Comparison of ENCODE assay signal across 9 mouse cellular contexts in genomic region chr10:57796057-57796456, GRCm38 (mm10). TPM values are rescaled to one million over a fixed set of nuclear protein-coding genes. Genes with fewer than 3 reads are reported as not detected.
DNase-seq lines count a peak whose midpoint lies in the region; ATAC-seq and TF ChIP-seq lines count a peak whose summit lies in the region.
"Had no signal": no experiment of that assay in that cellular context is flagged by ENCODE, and none has a peak within 500 bp of the region (broad histone marks: within the 10 kb centered on the region; RNA-seq: fewer than 3 reads in every experiment).

No protein-coding gene starts in this region.

- H3K4me3 ChIP-seq in G1E (ENCODE audit: low read depth, low read length), result no peak overlapping the region
- peak overlapping the region; percentile 84 for H3K4me3 ChIP-seq in erythroblast, embryonic 14.5 days (replicated peaks)
- H3K4me3 ChIP-seq in hindbrain, embryonic 13.5 days, result 0 out of 2 replicates have a peak overlapping the region, but pooled peaks have one; percentile 59
- H3K4me3 ChIP-seq in limb, embryonic 14.5 days (replicated peaks; ENCODE audit: low read length), result no peak overlapping the region
- no peak overlapping the region for H3K4me3 ChIP-seq in midbrain, embryonic 14.5 days (replicated peaks; ENCODE audit: low read depth, low read length)

- no peaks in the 10 kb centered on the region for H3K9me3 ChIP-seq in G1E (replicated peaks)
- no peaks in the 10 kb centered on the region for H3K9me3 ChIP-seq in erythroblast, embryonic 14.5 days (ENCODE audit: control insufficient read depth, low read length)
- H3K9me3 ChIP-seq in hindbrain, embryonic 13.5 days, result 0 out of 2 replicates have a peak, but pooled peaks cover 16% of the 10 kb centered on the region
- 0 out of 2 replicates have a peak, but pooled peaks cover 4% of the 10 kb centered on the region for H3K9me3 ChIP-seq in limb, embryonic 14.5 days (ENCODE audit: control insufficient read depth, low read length)
- H3K9me3 ChIP-seq in midbrain, embryonic 14.5 days (ENCODE audit: control insufficient read depth, low read length), result peaks cover 5% of the 10 kb centered on the region

- peaks cover 7% of the 10 kb centered on the region; the same call in 1 of the 2 replicates for H3K4me1 ChIP-seq in G1E (ENCODE audit: insufficient read depth, low read depth, low read length)
- peaks cover 25% of the 10 kb centered on the region for H3K4me1 ChIP-seq in erythroblast, embryonic 14.5 days (ENCODE audit: control insufficient read depth)
- peaks cover 17% of the 10 kb centered on the region for H3K4me1 ChIP-seq in hindbrain, embryonic 13.5 days (replicated peaks)
- H3K4me1 ChIP-seq in limb, embryonic 14.5 days (ENCODE audit: control insufficient read depth, insufficient read depth, low read length), result no peaks in the 10 kb centered on the region
- H3K4me1 ChIP-seq in midbrain, embryonic 14.5 days (ENCODE audit: control insufficient read depth, insufficient read depth, low read length), result 0 out of 2 replicates have a peak, but pooled peaks cover 11% of the 10 kb centered on the region

- DNase-seq in B cell, adult 2 months, result peak; percentile 60
- DNase-seq in G1E (ENCODE audit: low spot score), result no peak
- DNase-seq in limb, embryonic 14.5 days (ENCODE audit: low spot score), result peak; percentile 29
- DNase-seq in midbrain, embryonic 14.5 days, result peak; percentile 67
- peak; percentile 24 to 30 for DNase-seq in thymus, postnatal 36 days
- DNase-seq in adrenal gland, postnatal 14 days, result no peak

- no peaks in the 10 kb centered on the region for H3K36me3 ChIP-seq in G1E (replicated peaks)
- no peaks in the 10 kb centered on the region for H3K36me3 ChIP-seq in erythroblast, embryonic 14.5 days (ENCODE audit: control insufficient read depth)
- peaks cover 10% of the 10 kb centered on the region for H3K36me3 ChIP-seq in hindbrain, embryonic 13.5 days
- no peaks in the 10 kb centered on the region for H3K36me3 ChIP-seq in limb, embryonic 14.5 days (ENCODE audit: control insufficient read depth, insufficient read depth, low read length)
- no peaks in the 10 kb centered on the region for H3K36me3 ChIP-seq in midbrain, embryonic 14.5 days (ENCODE audit: control insufficient read depth, insufficient read depth, low read length)

- H3K9ac ChIP-seq in hindbrain, embryonic 13.5 days, result no peak overlapping the region
- no peak overlapping the region for H3K9ac ChIP-seq in limb, embryonic 14.5 days (ENCODE audit: low read depth, low read length, severe bottlenecking)
- no peak overlapping the region for H3K9ac ChIP-seq in midbrain, embryonic 14.5 days (replicated peaks; ENCODE audit: low read length)

- ATAC-seq in G1E (ENCODE audit: extremely low read depth, insufficient number of reproducible peaks, low FRiP score, poor library complexity, severe bottlenecking), result peak; percentile 40; the same call in 1 of the 2 replicates
- ATAC-seq in hindbrain, embryonic 13.5 days (ENCODE audit: low FRiP score), result 0 out of 2 replicates have a peak, but pooled peaks have one; percentile 24
- no peak for ATAC-seq in limb, embryonic 14.5 days (ENCODE audit: low FRiP score, low read depth)
- peak; percentile 39 for ATAC-seq in midbrain, embryonic 14.5 days (ENCODE audit: low FRiP score, low TSS enrichment)

- no peak overlapping the region for H3K27ac ChIP-seq in hindbrain, embryonic 13.5 days
- no peak overlapping the region for H3K27ac ChIP-seq in limb, embryonic 14.5 days (replicated peaks; ENCODE audit: low read depth, low read length)
- no peak overlapping the region for H3K27ac ChIP-seq in midbrain, embryonic 14.5 days (replicated peaks; ENCODE audit: low read depth, low read length)

- 59% methylated on average over 4 of the region's 4 CpGs for WGBS in hindbrain, embryonic 13.5 days
- WGBS in limb, embryonic 14.5 days, result 36% methylated on average over 4 of the region's 4 CpGs
- WGBS in midbrain, embryonic 14.5 days, result 61% methylated on average over 4 of the region's 4 CpGs

- H3K27me3 ChIP-seq in G1E (ENCODE audit: insufficient read depth, low read length), result no peaks in the 10 kb centered on the region
- H3K27me3 ChIP-seq in erythroblast, embryonic 14.5 days (ENCODE audit: control insufficient read depth), result no peaks in the 10 kb centered on the region
- no peaks in the 10 kb centered on the region for H3K27me3 ChIP-seq in hindbrain, embryonic 13.5 days
- H3K27me3 ChIP-seq in limb, embryonic 14.5 days (ENCODE audit: control insufficient read depth, insufficient read depth, low read length), result no peaks in the 10 kb centered on the region
- H3K27me3 ChIP-seq in midbrain, embryonic 14.5 days (ENCODE audit: control insufficient read depth, insufficient read depth, low read length), result no peaks in the 10 kb centered on the region

- no peak for TF ChIP-seq POLR2A in limb, embryonic 14.5 days (IDR thresholded peaks at IDR 0.05; ENCODE audit: borderline replicate concordance, extremely low read depth, insufficient read depth, insufficient read length)

- no peak for TF ChIP-seq CTCF in G1E (IDR thresholded peaks at IDR 0.05; ENCODE audit: low read depth, low read length)

- H3K4me2 ChIP-seq in hindbrain, embryonic 13.5 days, result peak overlapping the region; percentile 94
- 0 out of 2 replicates have a peak overlapping the region, but pooled peaks have one; percentile 1 for H3K4me2 ChIP-seq in limb, embryonic 14.5 days (replicated peaks; ENCODE audit: low read depth, low read length, severe bottlenecking)
- H3K4me2 ChIP-seq in midbrain, embryonic 14.5 days (ENCODE audit: low read length), result 0 out of 2 replicates have a peak overlapping the region, but pooled peaks have one; percentile 97

RNA-seq across cellular contexts. Expression of gene Smpdl3a, which starts 1.9 kb away (rescaled TPM):
- total RNA-seq in G1E (2014; fragmentation: Nextera tagmentation) (not detected in 2 replicates), G1E (2017) (0.12 TPM in 1 of 2 replicates, not detected in the other)
- polyA plus RNA-seq in G1E (2012), result not detected in 2 replicates
- 0.55 and 0.86 TPM in 2 replicates for polyA plus RNA-seq in erythroblast, embryonic 14.5 days (2012)
- 22.6 and 23.2 TPM in 2 replicates for polyA plus RNA-seq in hindbrain, embryonic 13.5 days (2015; fragmentation: Nextera tagmentation; extraction: Ambion mirVana)
- polyA plus RNA-seq in limb, embryonic 14.5 days (2012; rRNA removed), result 14.1 and 14.3 TPM in 2 replicates
- 13.7 and 16.5 TPM in 2 replicates for polyA plus RNA-seq in limb, embryonic 14.5 days (2014; fragmentation: Nextera tagmentation; extraction: Ambion mirVana)
- 16.6 and 18.7 TPM in 2 replicates for polyA plus RNA-seq in midbrain, embryonic 14.5 days (2014; fragmentation: Nextera tagmentation; extraction: Ambion mirVana)
- total RNA-seq in adrenal gland, postnatal 14 days (2021), result 61.6 and 74.6 TPM in 2 replicates

RNA-seq across cellular contexts. Expression of gene Fabp7, which starts 11.4 kb away (rescaled TPM):
- total RNA-seq in G1E (2014; fragmentation: Nextera tagmentation) (0.98 TPM in 1 of 2 replicates, not detected in the other), G1E (2017) (0.33 TPM in 1 of 2 replicates, not detected in the other)
- polyA plus RNA-seq in G1E (2012), result not detected in 2 replicates
- not detected in 2 replicates for polyA plus RNA-seq in erythroblast, embryonic 14.5 days (2012)
- polyA plus RNA-seq in hindbrain, embryonic 13.5 days (2015; fragmentation: Nextera tagmentation; extraction: Ambion mirVana), result 2,194 and 2,515 TPM in 2 replicates
- polyA plus RNA-seq in limb, embryonic 14.5 days (2012; rRNA removed), result 4.6 and 10.1 TPM in 2 replicates
- 8.7 and 10.2 TPM in 2 replicates for polyA plus RNA-seq in limb, embryonic 14.5 days (2014; fragmentation: Nextera tagmentation; extraction: Ambion mirVana)
- 1,508 and 1,932 TPM in 2 replicates for polyA plus RNA-seq in midbrain, embryonic 14.5 days (2014; fragmentation: Nextera tagmentation; extraction: Ambion mirVana)
- total RNA-seq in adrenal gland, postnatal 14 days (2021), result 4.5 and 8.7 TPM in 2 replicates
- polyA plus RNA-seq: testis, adult 2 months had no signal

Comparison
In these comparisons a context has a peak if more than half of its experiments do, and no peak if none do; other contexts are left out.
1. DNase-seq: peak in B cell, adult 2 months (2 of 2), limb, embryonic 14.5 days (single experiment), midbrain, embryonic 14.5 days (single experiment) and thymus, postnatal 36 days (2 of 2); none in G1E (single experiment) and adrenal gland, postnatal 14 days (single experiment).
2. H3K4me3 ChIP-seq: peak in erythroblast, embryonic 14.5 days (single experiment) and hindbrain, embryonic 13.5 days (single experiment); none in G1E (single experiment), limb, embryonic 14.5 days (single experiment) and midbrain, embryonic 14.5 days (single experiment).
3. H3K4me2 ChIP-seq: peak in every context shown above with its lines; median percentile 97 in midbrain, embryonic 14.5 days; 94 in hindbrain, embryonic 13.5 days; 1 in limb, embryonic 14.5 days.
4. RNA of gene Fabp7, which starts 11.4 kb away (polyA plus RNA-seq): 2,194 to 2,515 TPM in hindbrain, embryonic 13.5 days and 1,508 to 1,932 TPM in midbrain, embryonic 14.5 days; 4.6 to 10.2 TPM in limb, embryonic 14.5 days, not detected in G1E and not detected in erythroblast, embryonic 14.5 days; every median in the first group is over 100 times any median in the second.